Mouse (Mus musculus) stomach, postnatal 0 days (tissue): ENCODE results near the gene Gatm. TPM values are rescaled to one million over a fixed set of nuclear protein-coding genes. Genes with fewer than 3 reads are reported as not detected.

Experiments
- ATAC-seq: fragments of 200-750 bp; cut with Nextera tagmentation; 2 replicates; pipeline ENCODE4 v1.8.0; 2017; ENCODE audit not compliant: low FRiP score, low TSS enrichment
- DNase-seq: peaks from one replicate; pipeline ENCODE4 v3.0.0-alpha.2; 2016; ENCODE audit warnings: low spot score
- H3K27ac ChIP-seq: fragments of 300-500 bp; sonication (generic); replicated peaks from 2 replicates; pipeline ENCODE4 v1.5.1; 2014; ENCODE audit warnings: mild to moderate bottlenecking, control low read depth
- H3K27me3 ChIP-seq: fragments of 300-500 bp; sonication (generic); 2 replicates; pipeline ENCODE4 v1.6.1; 2014; ENCODE audit warnings: low read length; ENCODE audit not compliant: control insufficient read depth, insufficient read depth
- H3K36me3 ChIP-seq: fragments of 300-500 bp; sonication (generic); 2 replicates; pipeline ENCODE4 v1.6.1; 2014; ENCODE audit warnings: low read length, mixed read lengths; ENCODE audit not compliant: control insufficient read depth, insufficient read depth
- H3K4me1 ChIP-seq: fragments of 300-500 bp; sonication (generic); replicated peaks from 2 replicates; pipeline ENCODE4 v1.6.1; 2014; ENCODE audit warnings: antibody characterized with exemption; ENCODE audit not compliant: control insufficient read depth, insufficient read depth
- H3K4me2 ChIP-seq: fragments of 300-500 bp; sonication (generic); replicated peaks from 2 replicates; pipeline ENCODE4 v1.6.1; 2014; ENCODE audit warnings: low read depth, mild to moderate bottlenecking, control low read depth, moderate library complexity
- H3K4me3 ChIP-seq: fragments of 300-500 bp; sonication (generic); 2 replicates; pipeline ENCODE4 v1.5.1; 2014; ENCODE audit warnings: low read depth, low read length, control low read depth
- H3K9ac ChIP-seq: fragments of 300-500 bp; sonication (generic); 2 replicates; pipeline ENCODE4 v1.6.1; 2014; ENCODE audit warnings: mild to moderate bottlenecking, low read length, control low read depth, mixed read lengths
- H3K9me3 ChIP-seq: fragments of 300-500 bp; sonication (generic); 2 replicates; pipeline ENCODE4 v1.6.1; 2016; ENCODE audit warnings: low read length; ENCODE audit not compliant: control insufficient read depth
- CTCF ChIP-seq: IDR thresholded peaks from 2 replicates; pipeline ENCODE4 v1.5.1; 2016; ENCODE audit warnings: antibody characterized with exemption, low read depth, mild to moderate bottlenecking, moderate library complexity
- EP300 ChIP-seq: optimal IDR thresholded peaks from 2 replicates; pipeline ENCODE3; 2016; ENCODE audit warnings: antibody characterized with exemption
- WGBS: fragments of 180-500 bp; shearing (Covaris S2); extraction: QIAGEN DNeasy Blood & Tissue Kit; methylation state at CpG from one replicate; pipeline ENCODE4 v1.1.7; 2014; 5-methylcytosine and 5-hydroxymethylcytosine counted together
- polyA plus RNA-seq: library from polyadenylated mRNA; unstranded; fragments of >200 nt; fragmentation: Nextera tagmentation; extraction: Ambion mirVana; gene quantifications from 2 replicates; pipeline ENCODE4 v1.2.1, GENCODE M21; 2015

Gatm gene
- 8.5 and 9.3 TPM in 2 replicates for polyA plus RNA-seq

DNA sequence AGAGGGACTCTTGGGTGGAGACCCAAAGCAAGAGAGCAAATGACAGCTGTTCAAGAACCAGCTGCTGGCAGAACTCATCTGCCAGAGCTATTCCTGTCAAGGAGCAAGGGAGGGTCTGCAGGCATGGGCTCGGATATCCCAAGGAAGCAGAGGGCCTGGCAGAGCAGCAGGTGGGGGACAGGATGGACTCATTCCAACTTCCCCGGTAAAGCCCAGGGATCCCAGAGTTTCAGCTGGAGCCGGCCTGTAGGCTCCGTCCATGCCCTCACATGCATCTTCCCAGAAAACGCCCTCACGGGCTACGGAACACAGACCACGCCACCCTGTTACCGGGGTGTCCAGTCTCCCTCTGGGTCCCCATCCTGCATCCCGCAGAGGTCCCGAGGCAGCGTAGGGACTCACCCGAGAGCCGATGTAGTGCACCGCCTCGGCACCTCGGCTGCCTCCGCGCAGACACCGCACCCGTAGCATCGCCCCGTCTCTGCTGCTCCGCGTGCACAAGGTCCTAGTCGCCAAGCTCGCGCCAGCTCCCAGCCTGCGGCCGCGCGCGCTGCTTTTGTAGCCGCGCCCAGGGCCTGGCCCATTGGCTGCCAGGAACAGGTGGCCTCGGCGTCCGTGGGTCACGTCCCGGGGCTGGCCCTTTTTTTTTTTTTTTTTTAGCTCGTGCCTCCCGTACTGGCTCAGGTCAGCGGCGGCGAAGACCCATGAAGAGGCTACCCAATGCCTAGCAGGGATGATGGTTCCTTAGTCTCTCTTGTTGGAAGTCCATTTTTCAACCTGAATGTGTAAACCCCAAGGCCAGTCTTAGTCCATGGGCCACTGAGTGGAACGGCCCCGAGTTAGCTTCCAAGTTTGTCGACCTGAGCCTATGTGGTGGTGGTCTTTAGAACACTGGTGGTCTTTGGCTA, at the start of gene Gatm:
TSS of gene Gatm (minus strand) at position 558 of the 908 bp plus-strand sequence.
- H3K4me2 ChIP-seq, result peak within 1 kb of the TSS; percentile 81
- H3K4me3 ChIP-seq, result peak within 1 kb of the TSS; percentile 43
- H3K27me3 ChIP-seq, result no peaks in the 10 kb centered on the region
- TF ChIP-seq CTCF, result no peak
- TF ChIP-seq EP300, result no peak
- 3% methylated on average over 48 of the region's 48 CpGs for WGBS
- DNase-seq (peak; percentile 80), ATAC-seq (peak; percentile 97)
- no peaks in the 10 kb centered on the region for H3K36me3 ChIP-seq
- H3K9me3 ChIP-seq, result no peaks in the 10 kb centered on the region
- H3K27ac ChIP-seq, result no peak within 1 kb of the TSS
- H3K4me1 ChIP-seq, result 0 out of 2 replicates have a peak, but pooled peaks cover 2% of the 10 kb centered on the region
- peak within 1 kb of the TSS; percentile 52 for H3K9ac ChIP-seq

DNA sequence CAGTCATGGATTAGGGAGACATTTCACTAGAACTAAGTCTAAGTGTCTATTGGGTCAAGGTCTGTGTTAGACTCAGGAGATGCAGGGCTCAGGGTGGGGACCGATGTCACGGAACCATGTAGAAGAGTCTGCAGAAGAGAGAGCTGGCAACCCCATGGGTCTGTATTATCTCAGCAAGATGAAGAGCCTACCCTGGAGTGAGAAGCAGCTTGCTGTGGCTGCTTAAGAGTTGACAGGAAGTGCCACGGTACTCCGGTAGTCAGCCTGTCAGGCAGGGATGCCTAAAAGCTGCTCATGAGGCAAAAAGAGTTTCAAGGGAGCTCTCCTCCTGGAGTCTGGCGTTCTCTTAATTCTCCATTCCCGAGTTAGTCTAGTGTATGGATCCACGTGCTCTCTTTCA, 48.7 kb upstream of the Gatm start:
- ATAC-seq, result no peak
- no peaks in the 10 kb centered on the region for H3K4me1 ChIP-seq
- no peak overlapping the region for H3K4me3 ChIP-seq
- DNase-seq, result no peak
- 79% methylated on average over 7 of the region's 7 CpGs for WGBS
- no peak overlapping the region for H3K4me2 ChIP-seq
- H3K9me3 ChIP-seq, result no peaks in the 10 kb centered on the region
- no peaks in the 10 kb centered on the region for H3K36me3 ChIP-seq
- no peaks in the 10 kb centered on the region for H3K27me3 ChIP-seq
- TF ChIP-seq EP300, result no peak
- TF ChIP-seq CTCF, result no peak
- no peak overlapping the region for H3K9ac ChIP-seq
- H3K27ac ChIP-seq, result no peak overlapping the region

DNA sequence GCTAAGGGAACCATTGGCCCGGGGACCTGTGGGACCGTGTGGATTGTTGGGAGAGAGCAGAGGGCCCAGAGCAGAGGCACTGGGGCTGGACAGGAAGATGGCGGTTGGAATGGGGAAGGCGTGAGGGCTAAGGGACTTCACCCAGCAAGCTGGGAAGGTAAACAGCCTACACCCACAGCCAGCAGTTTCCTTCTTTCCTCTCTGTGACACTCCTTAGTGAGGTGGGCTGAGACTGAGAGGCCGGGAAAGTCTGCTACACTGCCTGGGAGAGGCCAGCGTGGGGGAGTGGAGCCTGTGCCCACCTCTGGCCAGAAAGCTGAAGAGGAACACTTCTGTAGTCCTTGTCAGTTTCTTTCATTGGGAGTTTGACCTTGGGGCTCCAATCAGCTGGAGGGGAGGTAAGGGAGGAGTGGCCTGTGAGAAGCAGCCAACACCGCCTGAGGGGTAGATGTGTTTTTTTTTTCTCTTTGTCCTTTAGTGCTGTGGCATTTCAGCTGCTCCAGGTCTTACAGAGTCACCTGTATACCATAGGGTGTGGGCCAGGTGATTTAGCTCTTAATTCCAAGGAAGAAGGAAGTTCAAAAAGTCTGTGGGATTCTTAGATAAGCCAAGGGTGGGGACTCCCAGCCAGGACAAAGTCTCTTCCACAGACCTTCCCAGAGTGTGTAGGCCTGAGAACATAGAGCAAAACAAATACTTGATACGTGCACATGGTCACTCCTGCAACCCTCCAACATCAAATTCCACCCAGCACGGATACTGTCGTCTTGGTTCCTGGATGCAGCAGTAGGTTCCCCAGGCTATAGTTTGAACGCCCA, 46.8 kb upstream of the Gatm start:
- no peaks in the 10 kb centered on the region for H3K9me3 ChIP-seq
- DNase-seq, result peak; percentile 69
- TF ChIP-seq EP300 (no peak), CTCF (no peak)
- ATAC-seq, result peak; percentile 96
- H3K27ac ChIP-seq, result peak overlapping the region; percentile 87
- no peak overlapping the region for H3K4me3 ChIP-seq
- no peaks in the 10 kb centered on the region for H3K4me1 ChIP-seq
- H3K4me2 ChIP-seq, result no peak overlapping the region
- 61% methylated on average over 11 of the region's 11 CpGs for WGBS
- no peaks in the 10 kb centered on the region for H3K27me3 ChIP-seq
- no peaks in the 10 kb centered on the region for H3K36me3 ChIP-seq
- no peak overlapping the region for H3K9ac ChIP-seq

DNA sequence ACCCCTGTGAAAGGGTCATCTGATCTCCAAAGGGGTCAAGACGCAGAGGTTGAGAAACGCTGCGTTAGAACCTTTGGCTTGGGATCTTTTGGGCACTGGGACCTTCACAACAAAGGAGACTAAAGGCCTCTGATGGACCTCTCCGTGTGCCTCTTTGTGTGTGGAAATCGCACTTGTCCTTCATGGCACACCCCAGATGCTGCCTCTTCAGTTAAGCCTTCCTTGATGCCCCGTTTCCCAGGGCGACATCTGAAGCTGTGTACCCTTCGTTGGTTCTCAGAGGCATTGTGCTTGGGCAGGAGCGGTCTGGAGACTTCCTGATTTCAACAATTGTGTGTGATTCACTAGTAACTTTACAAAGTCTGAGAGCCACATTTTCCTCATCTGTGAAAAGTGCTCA, 45.7 kb upstream of the Gatm start:
- H3K27ac ChIP-seq, result peak overlapping the region; percentile 87
- 48% methylated on average over 9 of the region's 9 CpGs for WGBS
- no peak overlapping the region for H3K4me2 ChIP-seq
- TF ChIP-seq CTCF (no peak), EP300 (no peak)
- no peaks in the 10 kb centered on the region for H3K9me3 ChIP-seq
- H3K4me1 ChIP-seq, result no peaks in the 10 kb centered on the region
- DNase-seq, result no peak
- H3K9ac ChIP-seq, result no peak overlapping the region
- no peak for ATAC-seq
- H3K4me3 ChIP-seq, result no peak overlapping the region
- H3K36me3 ChIP-seq, result no peaks in the 10 kb centered on the region
- H3K27me3 ChIP-seq, result no peaks in the 10 kb centered on the region

DNA sequence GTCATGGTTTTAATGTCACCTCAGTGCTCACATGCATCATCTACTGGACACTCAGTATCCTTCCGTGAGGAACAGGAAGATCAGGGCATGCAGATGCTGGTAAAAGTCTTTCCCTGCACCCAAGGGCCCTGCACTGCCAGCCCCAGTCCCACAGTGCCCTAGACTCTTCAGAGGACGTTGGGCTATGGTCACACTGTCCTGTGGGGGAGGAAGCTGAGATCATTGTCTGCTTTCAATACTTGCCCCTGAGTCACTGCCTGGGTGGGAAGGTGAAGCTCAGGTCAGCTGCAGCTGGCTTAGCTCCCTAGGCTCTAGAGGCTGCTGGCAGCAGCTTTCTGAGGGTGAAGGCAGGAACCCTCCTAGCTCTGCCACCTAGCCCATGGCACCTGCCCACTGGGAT, 44.9 kb upstream of the Gatm start:
- TF ChIP-seq EP300 (no peak), CTCF (no peak)
- no peak overlapping the region for H3K4me2 ChIP-seq
- ATAC-seq (peak; percentile 35; the same call in 1 of the 2 replicates), DNase-seq (no peak)
- H3K9ac ChIP-seq, result no peak overlapping the region
- no peaks in the 10 kb centered on the region for H3K27me3 ChIP-seq
- no peaks in the 10 kb centered on the region for H3K4me1 ChIP-seq
- no peaks in the 10 kb centered on the region for H3K36me3 ChIP-seq
- peak overlapping the region; percentile 9 for H3K27ac ChIP-seq
- 47% methylated on average over 2 of the region's 2 CpGs for WGBS
- H3K4me3 ChIP-seq, result no peak overlapping the region
- no peaks in the 10 kb centered on the region for H3K9me3 ChIP-seq
